Mouse (Mus musculus): ENCODE data around the gene Tbc1d22b.

DNA sequence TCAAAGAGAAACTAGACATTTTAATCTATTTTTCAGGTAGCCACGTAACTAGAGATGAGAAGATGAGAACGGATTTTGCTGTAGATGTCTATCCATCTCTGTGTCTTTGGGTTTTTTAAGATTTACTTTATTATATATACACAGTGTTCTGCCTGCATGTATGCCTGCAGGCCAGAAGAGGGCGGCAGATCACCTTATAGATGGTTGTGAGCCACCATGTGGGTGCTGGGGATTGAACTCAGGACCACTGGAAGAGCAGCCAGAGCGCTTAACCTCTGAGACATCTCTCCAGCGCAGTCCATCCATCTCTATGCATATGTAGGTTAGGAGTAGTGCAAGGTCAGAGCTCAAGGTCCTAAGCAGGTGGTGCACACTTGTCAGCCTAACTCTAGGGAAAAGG is 45.9 kb upstream of the Tbc1d22b start:
- no peak for TF ChIP-seq CTCF (IDR thresholded peaks at IDR 0.05; ENCODE audit: borderline replicate concordance, control insufficient read depth, extremely low read depth, insufficient read depth, low read length, poor library complexity)
- no peak for TF ChIP-seq POLR2A (IDR thresholded peaks at IDR 0.05; ENCODE audit: control insufficient read depth, extremely low read depth, insufficient read depth, low read length, poor library complexity)

All from thymus, adult 2 months (tissue).